ENCODE assay signal across 24 mouse cellular contexts in the genomic region with DNA sequence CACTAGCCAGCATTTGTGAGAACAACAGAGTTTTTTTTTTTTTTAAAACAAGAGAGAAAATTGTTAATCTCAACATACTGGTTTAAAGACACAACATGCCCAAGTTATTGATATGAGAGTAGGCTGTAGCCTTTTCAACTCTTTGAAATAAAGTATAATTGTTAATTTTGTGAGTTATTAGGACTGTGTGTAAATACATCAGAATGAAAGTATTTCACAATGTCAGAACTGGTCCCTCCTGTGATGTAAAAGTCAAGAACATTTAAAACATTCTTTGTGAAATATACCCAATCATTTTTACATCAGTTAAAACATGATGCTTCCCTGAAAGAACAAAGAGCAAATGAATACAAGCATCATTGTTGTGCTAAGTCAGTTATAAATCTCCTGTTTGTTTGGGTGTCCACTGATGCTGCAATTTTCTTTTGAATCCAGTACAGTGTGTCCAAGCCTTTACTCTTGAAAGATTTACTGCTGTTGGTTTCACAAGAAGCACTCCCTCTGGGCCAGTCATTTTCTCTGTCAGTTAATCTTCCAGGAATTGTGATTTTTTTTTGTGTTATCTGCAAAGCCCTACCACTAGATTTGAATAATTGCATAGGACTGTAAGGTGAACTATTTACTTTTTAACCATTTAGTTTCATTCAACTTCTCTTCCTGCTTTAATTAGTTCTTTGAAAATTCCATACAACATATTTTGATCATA.
"Had no signal": no experiment of that assay in that cellular context is flagged by ENCODE, and none has a peak within 500 bp of the region (broad histone marks: within the 10 kb centered on the region; RNA-seq: fewer than 3 reads in every experiment).

No protein-coding gene starts in this region.

- DNase-seq: gastrocnemius, adult 2 months; gastrocnemius, postnatal 10 days; gastrocnemius, postnatal 25 days; heart, adult 11 months; heart, adult 2 months; heart, postnatal 14 days; heart, postnatal 36 days; kidney, adult 11 months; kidney, adult 2 months; kidney, adult 9 months; kidney, postnatal 14 days; kidney, postnatal 36 days; layer of hippocampus, adult 9-11 months; layer of hippocampus, postnatal 36 days; left cerebral cortex, postnatal 4 days had no signal

- H3K36me3 ChIP-seq: heart, embryonic 13.5 days; heart, embryonic 15.5 days; hindbrain, embryonic 13.5 days; hindbrain, embryonic 15.5 days; kidney, embryonic 15.5 days; limb, embryonic 13.5 days; limb, embryonic 15.5 days had no signal

- H3K4me1 ChIP-seq: heart, embryonic 13.5 days; heart, embryonic 15.5 days; hindbrain, embryonic 13.5 days; hindbrain, embryonic 15.5 days; kidney, embryonic 15.5 days; limb, embryonic 13.5 days; limb, embryonic 15.5 days had no signal

- H3K27ac ChIP-seq: gastrocnemius, adult 2 months; heart, adult 2 months; heart, embryonic 13.5 days; heart, embryonic 15.5 days; hindbrain, embryonic 13.5 days; hindbrain, embryonic 15.5 days; hindbrain, postnatal 0 days; kidney, embryonic 15.5 days; kidney, postnatal 0 days; limb, embryonic 13.5 days; limb, embryonic 15.5 days had no signal

- H3K4me3 ChIP-seq: gastrocnemius, adult 2 months; heart, adult 2 months; heart, embryonic 13.5 days; heart, embryonic 15.5 days; hindbrain, embryonic 13.5 days; hindbrain, embryonic 15.5 days; kidney, embryonic 15.5 days; limb, embryonic 13.5 days; limb, embryonic 15.5 days had no signal

- H3K27me3 ChIP-seq: heart, embryonic 13.5 days; heart, embryonic 15.5 days; hindbrain, embryonic 13.5 days; hindbrain, embryonic 15.5 days; kidney, embryonic 15.5 days; limb, embryonic 13.5 days; limb, embryonic 15.5 days had no signal
